Mouse (Mus musculus): ENCODE measurements around the gene Slc15a4.
A peak's percentile ranks its signal among the peaks of the same experiment; 100 is the strongest.

Gene Slc15a4

GRCm38 (mm10) chr5:127620371-127620770 lies 12.3 kb downstream of the Slc15a4 start:
- no peak for DNase-seq

- DNase-seq = no peak
Measured at GRCm38 (mm10) chr5:127618834-127619233, 13.9 kb downstream of the Slc15a4 start.

GRCm38 (mm10) chr5:127616884-127617635 lies 15.6 kb downstream of the Slc15a4 start:
- DNase-seq = peak; percentile 90 to 92

GRCm38 (mm10) chr5:127616151-127616550 lies 16.5 kb downstream of the Slc15a4 start:
- peak in 1 of 2 experiments; percentile 8 for DNase-seq

- no peak for DNase-seq
Measured at GRCm38 (mm10) chr5:127615459-127615858, 17.2 kb downstream of the Slc15a4 start.

GRCm38 (mm10) chr5:127612397-127612796 lies 20.3 kb downstream of the Slc15a4 start:
- no peak for DNase-seq

GRCm38 (mm10) chr5:127611881-127612280 lies 20.8 kb downstream of the Slc15a4 start:
- no peak for DNase-seq

GRCm38 (mm10) chr5:127610787-127611509 lies 21.7 kb downstream of the Slc15a4 start:
- DNase-seq = peak; percentile 17

- no peak for DNase-seq
Measured at GRCm38 (mm10) chr5:127609191-127609714, 23.4 kb downstream of the Slc15a4 start.

- DNase-seq = no peak
Measured at GRCm38 (mm10) chr5:127607507-127607906, 25.2 kb downstream of the Slc15a4 start.

- DNase-seq = no peak
Measured at GRCm38 (mm10) chr5:127602996-127603395, 29.7 kb downstream of the Slc15a4 start.

- no peak for DNase-seq
Measured at GRCm38 (mm10) chr5:127596862-127597261, 35.8 kb downstream of the Slc15a4 start.

GRCm38 (mm10) chr5:127595676-127596075 lies 37.0 kb downstream of the Slc15a4 start:
- no peak for DNase-seq

GRCm38 (mm10) chr5:127592854-127593253 lies 39.8 kb downstream of the Slc15a4 start:
- no peak for DNase-seq

- DNase-seq = no peak
Measured at GRCm38 (mm10) chr5:127592406-127592805, 40.3 kb downstream of the Slc15a4 start.

GRCm38 (mm10) chr5:127587854-127588253 lies 44.8 kb downstream of the Slc15a4 start:
- DNase-seq = no peak

- DNase-seq = no peak
Measured at GRCm38 (mm10) chr5:127583658-127584057, 49.0 kb downstream of the Slc15a4 start.

GRCm38 (mm10) chr5:127577419-127577818 lies 55.3 kb downstream of the Slc15a4 start:
- no peak for DNase-seq

- no peak for DNase-seq
Measured at GRCm38 (mm10) chr5:127567165-127567741, 65.4 kb downstream of the Slc15a4 start.

- no peak for DNase-seq
Measured at GRCm38 (mm10) chr5:127561086-127561485, 71.6 kb downstream of the Slc15a4 start.

GRCm38 (mm10) chr5:127548136-127548535 lies 84.6 kb downstream of the Slc15a4 start:
- DNase-seq = no peak

- no peak for DNase-seq
Measured at GRCm38 (mm10) chr5:127546585-127546991, 86.1 kb downstream of the Slc15a4 start.

Data from thymus, adult 18-20 months (tissue).